Mouse (Mus musculus) hindbrain, embryonic 16.5 days (tissue): Measurements from ENCODE around the gene Slc25a54. TPM values are rescaled to one million over a fixed set of nuclear protein-coding genes. Genes with fewer than 3 reads are reported as not detected.

ENCODE experiments used
- ATAC-seq: fragments of 200-750 bp; cut with Nextera tagmentation; 2 replicates; pipeline ENCODE4 v1.8.0; 2017; ENCODE audit warnings: moderate TSS enrichment, moderate library complexity
- H3K27ac ChIP-seq: fragments of 300-500 bp; sonication (generic); 2 replicates; pipeline ENCODE4 v1.5.1; 2014; ENCODE audit warnings: low read depth, mild to moderate bottlenecking, control low read depth, low read length, moderate library complexity
- H3K27me3 ChIP-seq: fragments of 300-500 bp; sonication (generic); replicated peaks from 2 replicates; pipeline ENCODE4 v1.6.1; 2014; ENCODE audit warnings: low read length; ENCODE audit not compliant: control insufficient read depth, insufficient read depth
- H3K36me3 ChIP-seq: fragments of 300-500 bp; sonication (generic); 2 replicates; pipeline ENCODE4 v1.6.1; 2014; ENCODE audit warnings: mild to moderate bottlenecking, low read length, moderate library complexity, mixed read lengths; ENCODE audit not compliant: control insufficient read depth, insufficient read depth
- H3K4me1 ChIP-seq: fragments of 300-500 bp; sonication (generic); 2 replicates; pipeline ENCODE4 v1.6.1; 2014; ENCODE audit warnings: low read depth, low read length; ENCODE audit not compliant: control insufficient read depth, insufficient read depth
- H3K4me2 ChIP-seq: fragments of 300-500 bp; sonication (generic); 2 replicates; pipeline ENCODE4 v1.6.1; 2014; ENCODE audit warnings: mild to moderate bottlenecking, low read length, control low read depth, moderate library complexity
- H3K4me3 ChIP-seq: fragments of 300-500 bp; sonication (generic); 2 replicates; pipeline ENCODE4 v1.5.1; 2014; ENCODE audit warnings: mild to moderate bottlenecking, low read length, control low read depth, moderate library complexity
- H3K9ac ChIP-seq: fragments of 300-500 bp; sonication (generic); 2 replicates; pipeline ENCODE4 v1.6.1; 2014; ENCODE audit warnings: low read depth, mild to moderate bottlenecking, control low read depth, low read length, moderate library complexity
- H3K9me3 ChIP-seq: fragments of 300-500 bp; sonication (generic); 2 replicates; pipeline ENCODE4 v1.6.1; 2014; ENCODE audit warnings: mild to moderate bottlenecking, low read length, moderate library complexity; ENCODE audit not compliant: control insufficient read depth
- WGBS: fragments of 180-500 bp; shearing (Covaris S2); extraction: QIAGEN DNeasy Blood & Tissue Kit; methylation state at CpG from one replicate; pipeline ENCODE4 v1.1.7; 2014; 5-methylcytosine and 5-hydroxymethylcytosine counted together
- polyA plus RNA-seq: library from polyadenylated mRNA; unstranded; fragments of >200 nt; fragmentation: Nextera tagmentation; extraction: Ambion mirVana; gene quantifications from 2 replicates; pipeline ENCODE4 v1.2.1, GENCODE M21; 2015

The Slc25a54 gene
- polyA plus RNA-seq = not detected in 2 replicates

DNA sequence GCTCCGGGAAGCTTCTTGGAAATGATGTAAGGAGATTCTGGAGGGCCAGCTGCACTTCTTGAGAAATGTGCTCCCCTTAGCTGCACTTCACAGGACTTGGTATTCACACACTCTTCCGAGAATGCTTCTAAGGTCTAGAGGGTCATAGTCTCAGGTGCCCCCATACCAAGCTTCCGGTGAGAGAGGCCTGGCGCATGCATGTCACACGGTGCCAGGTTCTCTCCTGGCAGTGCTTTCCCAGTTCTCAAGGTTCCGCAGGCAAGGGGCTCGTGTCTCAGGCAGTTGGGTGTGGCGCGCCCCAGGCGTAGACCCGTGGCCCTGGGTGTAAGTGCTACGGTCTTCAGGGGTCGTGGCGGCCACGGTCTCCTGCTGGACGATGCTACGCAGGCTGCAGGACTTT is at the start of gene Slc25a54:
TSS of gene Slc25a54 (plus strand) at position 301 of the 400 bp plus-strand sequence.
- Histone ChIP-seq H3K9me3 (no peaks in the 10 kb centered on the region), H3K27me3 (no peaks in the 10 kb centered on the region), H3K4me3 (no peak within 1 kb of the TSS), H3K4me1 (no peaks in the 10 kb centered on the region), H3K36me3 (no peaks in the 10 kb centered on the region), H3K27ac (no peak within 1 kb of the TSS), H3K9ac (no peak within 1 kb of the TSS), H3K4me2 (no peak within 1 kb of the TSS)
- WGBS = 91% methylated on average over 17 of the region's 17 CpGs
- no peak for ATAC-seq

DNA sequence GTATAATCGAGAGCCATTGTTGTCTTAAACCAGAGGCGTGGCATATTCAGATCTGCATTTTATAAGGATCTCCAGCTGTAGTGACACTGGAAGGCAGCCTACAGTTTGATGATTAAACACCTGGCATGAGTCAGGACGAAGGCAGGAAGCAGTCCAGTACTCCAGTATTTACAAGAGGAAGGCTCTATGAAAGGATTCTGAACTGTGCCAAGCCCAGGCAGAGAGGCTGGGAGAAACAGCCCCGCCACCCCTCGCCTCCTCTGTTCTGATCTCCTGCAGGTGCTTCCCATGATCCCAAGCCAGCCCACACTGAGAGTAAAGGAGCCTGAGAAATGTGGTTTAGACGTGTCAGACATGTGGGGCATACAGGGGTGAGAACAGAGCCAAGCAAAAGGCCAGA is 49.5 kb upstream of the Slc25a54 start:
- H3K9me3 ChIP-seq = no peaks in the 10 kb centered on the region
- no peak overlapping the region for H3K27ac ChIP-seq
- no peak overlapping the region for H3K9ac ChIP-seq
- no peaks in the 10 kb centered on the region for H3K27me3 ChIP-seq
- peaks cover 5% of the 10 kb centered on the region; the same call in 1 of the 2 replicates for H3K4me1 ChIP-seq
- no peak overlapping the region for H3K4me2 ChIP-seq
- 38% methylated on average over 6 of the region's 6 CpGs for WGBS
- H3K36me3 ChIP-seq = no peaks in the 10 kb centered on the region
- no peak overlapping the region for H3K4me3 ChIP-seq
- no peak for ATAC-seq

DNA sequence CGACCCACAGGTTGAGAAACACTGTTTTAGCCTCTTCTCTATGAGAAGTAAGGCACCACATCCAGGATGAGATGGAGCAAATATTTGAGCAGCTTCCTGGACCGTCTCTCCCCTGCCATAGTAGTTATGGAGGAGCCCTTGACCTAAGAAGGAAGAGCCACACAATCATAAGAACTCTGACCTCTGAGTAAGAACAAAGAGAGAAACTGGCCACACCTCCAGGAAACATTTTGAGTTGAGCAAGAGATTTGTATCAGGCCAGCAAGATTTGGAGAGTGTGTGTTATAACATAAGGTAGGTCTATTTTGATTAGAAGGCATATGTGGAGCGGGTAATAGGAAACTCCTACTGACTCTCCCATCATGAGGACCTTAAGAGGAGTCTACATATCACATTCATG is 48.6 kb upstream of the Slc25a54 start:
- 89% methylated on average over 3 of the region's 3 CpGs for WGBS
- Histone ChIP-seq H3K9me3 (no peaks in the 10 kb centered on the region), H3K4me1 (no peaks in the 10 kb centered on the region), H3K9ac (no peak overlapping the region), H3K4me3 (no peak overlapping the region), H3K36me3 (no peaks in the 10 kb centered on the region), H3K27me3 (no peaks in the 10 kb centered on the region), H3K4me2 (no peak overlapping the region), H3K27ac (no peak overlapping the region)
- no peak for ATAC-seq

DNA sequence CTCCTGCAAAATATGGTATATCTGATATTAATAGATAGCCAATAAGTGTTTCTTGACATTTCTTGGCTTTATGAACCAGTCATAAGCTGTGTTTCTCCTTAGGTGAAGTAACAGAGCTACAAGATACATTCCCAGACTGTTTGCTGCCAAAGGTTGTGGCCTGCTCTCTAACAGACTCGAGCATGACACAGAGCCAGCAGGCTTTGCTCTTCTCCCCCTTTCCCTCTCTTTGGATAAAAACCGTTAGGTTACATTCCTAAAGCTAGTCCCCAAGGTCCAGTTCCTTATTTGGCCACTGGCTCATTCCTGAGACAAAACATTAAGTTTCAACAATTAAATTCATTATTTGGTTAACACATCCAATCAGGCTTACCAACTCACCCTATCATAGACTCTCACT is 48.0 kb upstream of the Slc25a54 start:
- Histone ChIP-seq H3K9me3 (no peaks in the 10 kb centered on the region), H3K4me3 (no peak overlapping the region), H3K27me3 (no peaks in the 10 kb centered on the region), H3K4me2 (no peak overlapping the region), H3K27ac (no peak overlapping the region), H3K9ac (no peak overlapping the region), H3K36me3 (no peaks in the 10 kb centered on the region), H3K4me1 (no peaks in the 10 kb centered on the region)
- no peak for ATAC-seq
- WGBS = 69% methylated on average over 2 of the region's 2 CpGs

DNA sequence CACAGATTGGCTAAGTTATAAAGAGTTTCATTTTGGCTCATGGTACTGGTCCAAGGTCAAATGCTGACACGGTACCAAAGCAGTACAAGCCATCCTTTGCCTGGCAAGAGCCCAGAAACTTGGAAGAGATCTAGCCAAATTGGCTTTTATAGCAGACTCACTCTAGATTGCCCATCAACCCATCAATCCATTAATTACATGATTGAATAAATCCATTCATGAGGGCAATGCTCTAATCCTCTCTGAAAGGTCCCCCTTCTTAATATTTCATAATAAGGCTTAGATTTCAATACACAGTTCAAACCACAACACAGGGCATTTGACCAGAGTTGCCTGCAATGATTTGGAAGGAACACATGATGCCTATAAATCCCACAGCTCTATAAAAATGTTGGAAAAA is 45.9 kb upstream of the Slc25a54 start:
- H3K27me3 ChIP-seq = no peaks in the 10 kb centered on the region
- no peak overlapping the region for H3K4me2 ChIP-seq
- H3K36me3 ChIP-seq = no peaks in the 10 kb centered on the region
- no peaks in the 10 kb centered on the region for H3K9me3 ChIP-seq
- H3K4me3 ChIP-seq = no peak overlapping the region
- ATAC-seq = no peak
- H3K4me1 ChIP-seq = no peaks in the 10 kb centered on the region
- H3K27ac ChIP-seq = no peak overlapping the region
- H3K9ac ChIP-seq = no peak overlapping the region
- 65% methylated on average over 1 of the region's 1 CpGs for WGBS

DNA sequence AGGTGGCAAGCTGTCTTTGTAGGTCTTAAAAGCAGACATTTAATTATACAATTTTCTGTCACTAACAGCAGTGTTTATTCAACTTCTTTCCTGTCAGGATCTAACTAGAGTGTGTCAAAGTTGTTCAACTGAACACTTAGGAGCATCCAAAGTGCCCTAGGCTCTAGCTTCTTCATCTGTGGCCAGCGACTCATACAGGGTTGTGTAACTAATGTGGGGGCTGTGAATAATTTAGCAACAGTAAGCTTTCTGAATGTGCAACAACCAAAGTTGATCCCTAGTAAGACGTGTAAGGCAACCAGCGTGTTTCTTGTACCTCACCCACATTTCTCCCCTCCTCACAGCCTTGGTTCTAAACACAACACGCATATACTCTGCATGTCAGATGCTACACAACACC is 39.4 kb upstream of the Slc25a54 start:
- Histone ChIP-seq H3K9me3 (no peaks in the 10 kb centered on the region), H3K4me2 (no peak overlapping the region), H3K9ac (no peak overlapping the region), H3K27ac (no peak overlapping the region), H3K27me3 (no peaks in the 10 kb centered on the region), H3K4me3 (no peak overlapping the region), H3K36me3 (no peaks in the 10 kb centered on the region), H3K4me1 (no peaks in the 10 kb centered on the region)
- 90% methylated on average over 4 of the region's 4 CpGs for WGBS
- no peak for ATAC-seq

DNA sequence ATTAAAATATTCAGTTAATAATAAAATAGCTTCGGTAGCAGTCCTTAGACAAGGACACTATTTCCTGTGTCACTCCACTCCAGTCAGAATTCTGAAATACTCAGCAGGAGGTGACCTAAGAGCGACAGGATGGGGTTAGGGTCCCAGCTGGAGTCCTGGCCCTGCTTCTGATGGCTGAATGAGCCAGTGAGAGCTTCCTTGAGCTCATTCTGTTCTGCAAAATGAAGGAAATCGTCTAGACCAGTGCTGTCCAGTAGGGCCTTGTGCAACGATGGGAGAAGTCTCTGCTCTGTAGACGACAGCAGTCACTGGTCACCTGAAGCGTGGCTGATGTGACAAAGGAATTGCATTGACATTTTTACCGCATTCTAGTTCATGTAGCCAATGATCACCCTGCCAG is 36.9 kb upstream of the Slc25a54 start:
- WGBS = 32% methylated on average over 7 of the region's 7 CpGs
- no peak overlapping the region for H3K9ac ChIP-seq
- no peaks in the 10 kb centered on the region for H3K27me3 ChIP-seq
- no peak overlapping the region for H3K4me3 ChIP-seq
- no peak overlapping the region for H3K27ac ChIP-seq
- no peaks in the 10 kb centered on the region for H3K36me3 ChIP-seq
- H3K4me1 ChIP-seq = no peaks in the 10 kb centered on the region
- no peaks in the 10 kb centered on the region for H3K9me3 ChIP-seq
- no peak overlapping the region for H3K4me2 ChIP-seq
- no peak for ATAC-seq

DNA sequence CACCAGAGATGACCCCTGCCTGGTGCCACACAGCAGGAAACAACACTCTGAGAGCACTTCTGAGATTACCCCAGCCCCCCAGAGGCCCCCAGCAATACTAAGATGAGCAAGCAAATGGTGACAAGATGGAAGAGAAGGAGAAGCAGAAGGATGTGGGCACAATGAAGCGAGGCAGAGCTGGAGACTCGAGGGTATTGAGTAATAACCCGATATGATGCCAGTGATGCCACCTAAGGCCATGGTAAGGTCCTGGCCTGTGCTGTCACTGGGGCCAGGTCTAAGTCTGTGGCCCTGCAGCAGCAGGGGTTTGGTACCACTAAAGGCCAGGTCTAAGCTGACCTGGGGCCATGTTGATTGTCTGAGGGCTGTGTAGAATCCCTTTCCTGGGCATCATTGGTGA is 33.8 kb upstream of the Slc25a54 start:
- 96% methylated on average over 3 of the region's 3 CpGs for WGBS
- Histone ChIP-seq H3K27me3 (no peaks in the 10 kb centered on the region), H3K4me2 (no peak overlapping the region), H3K4me1 (no peaks in the 10 kb centered on the region), H3K36me3 (no peaks in the 10 kb centered on the region), H3K9ac (no peak overlapping the region), H3K27ac (no peak overlapping the region), H3K4me3 (no peak overlapping the region), H3K9me3 (no peaks in the 10 kb centered on the region)
- no peak for ATAC-seq

DNA sequence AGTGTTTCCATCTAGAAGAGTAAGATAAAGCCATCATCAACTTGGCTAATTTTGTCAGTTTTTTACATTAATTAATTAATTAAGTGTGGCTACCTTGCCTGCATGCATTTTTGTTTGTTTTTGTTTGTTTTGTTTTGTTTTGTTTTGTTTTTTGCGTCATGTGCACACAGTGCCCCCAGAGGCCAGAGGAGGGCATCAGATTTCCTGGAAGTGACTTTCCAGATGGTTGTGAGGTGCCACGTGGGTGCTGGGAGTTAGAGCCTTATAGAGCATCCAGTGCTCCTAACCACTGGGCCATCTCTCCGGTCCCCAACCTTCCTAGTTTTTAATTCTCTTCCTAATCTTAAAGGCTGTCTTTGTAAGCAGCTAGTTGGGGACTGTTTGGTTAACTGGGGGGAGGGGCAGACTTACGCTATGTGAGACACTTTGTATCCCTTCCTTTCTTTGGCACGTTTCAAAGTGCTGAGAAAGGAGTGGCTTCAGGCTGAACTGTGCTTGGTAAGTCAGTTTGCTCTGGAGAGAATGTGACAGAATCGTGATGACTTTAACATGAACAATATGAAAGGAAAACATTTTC is 32.5 kb upstream of the Slc25a54 start:
- no peaks in the 10 kb centered on the region for H3K36me3 ChIP-seq
- no peaks in the 10 kb centered on the region for H3K27me3 ChIP-seq
- H3K4me3 ChIP-seq = no peak overlapping the region
- no peaks in the 10 kb centered on the region for H3K9me3 ChIP-seq
- H3K9ac ChIP-seq = no peak overlapping the region
- no peak overlapping the region for H3K4me2 ChIP-seq
- WGBS = 43% methylated on average over 6 of the region's 6 CpGs
- ATAC-seq = no peak
- H3K4me1 ChIP-seq = no peaks in the 10 kb centered on the region
- no peak overlapping the region for H3K27ac ChIP-seq
